Mouse (Mus musculus) heart, postnatal 0 days (tissue): ENCODE measurements around the gene Maml2.

ENCODE experiments used
- CTCF ChIP-seq: IDR thresholded peaks from 2 replicates; pipeline ENCODE4 v1.5.1; 2016; ENCODE audit warnings: antibody characterized with exemption, control low read depth, low read depth
- EP300 ChIP-seq: IDR thresholded peaks from 2 replicates; pipeline ENCODE4 v1.6.1; 2016; ENCODE audit warnings: antibody characterized with exemption, low read depth

DNA sequence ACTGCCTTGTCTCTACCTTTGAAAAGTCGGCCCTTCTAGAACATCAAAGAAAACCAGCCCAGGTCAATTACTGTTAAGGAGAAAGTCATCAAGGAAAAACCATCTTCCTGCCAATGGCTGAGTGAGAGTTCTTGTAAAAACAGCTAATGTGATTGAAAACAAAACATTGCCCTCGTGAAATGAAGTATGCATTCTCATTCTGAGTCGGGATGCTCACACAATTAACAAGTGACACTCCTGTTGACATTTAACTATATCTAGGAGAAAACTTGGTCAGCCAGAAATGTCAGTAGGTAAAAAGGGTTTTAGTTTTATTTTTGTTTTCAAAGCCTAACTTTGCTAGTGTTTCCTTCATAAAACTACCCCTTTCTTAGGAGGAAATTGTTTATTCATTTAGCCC lies 341.9 kb downstream of the Maml2 start:
- TF ChIP-seq CTCF (no peak), EP300 (no peak)
